Mouse (Mus musculus) cerebellum, postnatal 4 days (tissue): Measurements from ENCODE around the gene Ceacam16.

Experiments used
- DNase-seq, 2 experiments: peaks; one replicate each; pipeline ENCODE4 v3.0.0; 2022; ENCODE audit warnings: low spot score in 2 of 2, mixed read lengths in 1 of 2

The Ceacam16 gene

DNA sequence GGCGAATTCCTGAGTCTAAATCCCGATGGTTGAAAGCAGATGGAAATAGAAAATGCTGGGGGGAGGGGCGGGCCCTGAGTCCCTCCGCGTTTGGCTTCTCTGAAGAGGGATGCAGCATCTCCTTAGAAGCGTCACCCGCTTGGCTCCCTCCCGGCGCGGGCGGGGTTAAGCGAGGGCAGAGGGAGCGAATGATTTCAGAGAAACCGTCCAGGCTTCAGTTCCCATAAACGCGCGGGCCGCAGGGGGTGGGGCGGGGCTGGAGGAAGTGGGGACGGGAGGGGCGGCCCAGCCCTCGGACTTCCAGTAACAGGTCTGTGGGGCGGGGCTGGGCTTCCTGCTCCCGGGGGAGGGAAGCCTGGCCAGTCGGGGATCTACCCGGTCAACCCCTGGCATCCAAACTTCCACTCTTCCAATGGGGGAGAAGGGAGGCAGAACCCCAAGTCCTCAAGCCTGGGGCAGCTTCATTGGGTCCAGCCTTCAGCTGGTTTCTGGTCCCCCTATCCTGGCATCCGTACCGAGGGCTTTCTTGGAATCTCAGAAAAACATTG, 44.8 kb downstream of the Ceacam16 start:
- peak in 1 of 2 experiments; percentile 31 for DNase-seq

DNA sequence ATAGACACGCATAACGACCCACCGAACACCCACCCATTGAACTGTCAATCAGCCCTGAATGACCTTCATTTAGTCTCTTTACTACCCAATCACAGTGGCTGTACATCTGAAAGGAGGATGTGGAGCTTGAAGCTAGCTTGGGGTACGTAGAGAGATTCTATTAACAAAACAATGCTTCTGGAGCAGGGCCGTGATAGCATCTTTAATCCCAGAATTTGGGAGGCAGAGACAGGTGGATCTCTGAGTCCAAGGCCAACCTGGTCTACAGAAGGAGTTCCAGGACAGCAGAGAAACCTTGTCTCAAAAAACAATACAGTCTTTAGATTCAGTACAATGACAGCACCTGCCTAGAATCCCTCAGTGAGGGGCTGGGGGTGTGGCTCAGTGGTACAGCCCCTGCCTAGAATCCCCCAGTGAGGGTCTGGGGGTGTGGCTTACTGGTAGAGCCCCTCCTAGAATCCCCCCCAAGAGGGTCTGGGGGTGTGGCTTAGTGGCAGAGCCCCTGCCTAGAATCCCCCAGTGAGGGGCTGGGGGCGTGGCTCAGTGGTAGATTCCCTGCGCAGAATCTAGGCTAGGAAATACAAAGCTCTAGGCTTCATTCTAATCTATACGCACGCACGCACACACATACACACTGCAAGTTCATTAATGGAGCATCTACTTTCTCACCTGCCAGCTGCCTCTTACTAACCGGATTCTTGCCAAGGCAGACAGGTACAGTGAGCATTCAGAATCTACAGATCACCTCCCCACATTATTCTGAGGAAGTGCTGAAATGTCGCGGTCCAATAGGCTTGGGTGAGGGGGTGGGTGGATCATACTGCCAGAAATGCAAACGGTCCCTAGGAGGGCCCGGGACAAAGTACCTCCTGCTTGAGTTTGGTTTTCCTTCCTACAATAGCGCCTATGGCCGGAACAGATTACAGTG, 45.5 kb downstream of the Ceacam16 start:
- no peak for DNase-seq

DNA sequence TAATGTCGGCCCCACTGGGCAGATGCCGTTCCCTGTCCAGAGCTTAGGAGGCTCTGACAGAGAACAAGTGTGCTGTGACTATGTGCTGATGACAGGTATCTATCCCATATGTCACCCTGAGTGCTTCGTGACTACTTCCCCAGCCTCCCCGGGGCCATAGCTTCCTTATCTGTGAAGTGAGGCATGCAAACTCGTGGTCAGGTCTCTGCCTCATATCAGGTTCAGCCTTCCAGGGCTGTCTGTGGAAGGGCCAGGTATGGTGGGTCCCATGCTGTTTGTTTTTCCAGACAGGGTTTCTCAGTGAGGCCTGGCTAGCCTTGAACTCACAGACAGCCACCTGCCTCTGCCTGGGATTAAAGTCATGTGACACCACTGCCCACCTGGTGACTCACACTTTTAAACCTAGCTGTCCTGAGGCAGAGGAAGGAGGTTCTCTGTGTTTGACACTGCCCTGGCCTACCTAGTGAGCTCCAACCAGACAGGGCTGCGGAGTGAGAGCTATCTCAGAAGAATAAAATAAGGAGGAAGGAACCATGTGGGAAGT, 47.4 kb downstream of the Ceacam16 start:
- DNase-seq: no peak

DNA sequence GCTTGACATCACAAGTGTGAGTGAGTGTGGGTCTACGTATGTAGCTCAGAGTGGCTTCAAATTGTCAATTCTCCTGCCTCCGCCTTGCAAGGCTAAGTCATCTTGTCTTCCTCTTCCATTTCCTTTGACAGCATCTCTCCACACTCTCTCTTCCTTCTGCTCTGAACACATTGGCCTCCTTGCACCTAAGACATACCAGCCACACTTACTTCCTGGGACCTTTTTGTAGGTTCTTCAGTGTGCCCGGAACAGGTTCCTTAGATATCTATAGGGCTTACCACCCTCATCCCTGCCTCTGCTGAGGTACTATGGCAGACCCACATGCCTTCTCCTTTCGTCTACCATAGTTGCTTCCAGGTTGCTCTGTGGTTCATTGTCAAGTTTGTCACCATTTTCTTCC, 47.9 kb downstream of the Ceacam16 start:
- no peak for DNase-seq

DNA sequence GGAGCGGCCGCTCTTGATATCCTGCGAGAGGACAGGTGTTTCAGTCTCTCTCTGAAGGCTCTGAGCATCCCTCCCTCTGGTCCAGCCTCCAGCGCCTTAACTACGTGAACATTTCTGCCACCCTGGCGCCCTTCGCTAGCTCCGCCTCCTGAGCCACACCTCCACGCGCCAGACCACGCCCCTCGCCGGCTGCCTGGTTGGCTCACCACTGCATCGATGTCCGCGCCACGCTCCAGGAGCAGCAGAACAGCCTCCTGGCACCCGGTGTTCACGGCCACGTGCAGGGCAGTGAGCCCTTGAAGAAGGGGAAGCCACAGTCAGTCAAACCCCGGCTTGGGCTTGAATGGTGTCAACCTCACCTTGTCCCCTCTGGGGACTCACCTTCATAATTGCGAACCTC, 50.0 kb downstream of the Ceacam16 start:
- DNase-seq: peak in 1 of 2 experiments; percentile 43

DNA sequence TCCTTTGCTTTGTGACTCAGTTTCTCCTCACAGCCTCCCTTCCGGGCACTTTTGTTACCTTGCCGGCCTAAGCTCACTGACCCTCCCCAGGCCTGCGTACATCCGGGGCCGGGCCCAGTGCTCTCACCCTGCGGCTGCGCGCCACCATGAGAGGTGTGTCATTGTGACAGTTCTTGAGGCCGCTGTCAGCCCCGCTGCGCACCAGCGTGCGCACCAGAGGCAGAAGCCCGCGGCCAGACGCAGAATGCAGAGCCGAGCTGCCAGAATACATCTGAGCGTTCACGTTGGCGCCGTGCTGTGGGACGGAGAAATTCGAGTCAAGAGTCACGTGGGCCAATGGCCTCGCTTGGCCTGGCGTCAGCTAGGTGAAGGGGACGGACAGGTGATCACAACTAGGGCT, 51.7 kb downstream of the Ceacam16 start:
- peak in 1 of 2 experiments; percentile 13 for DNase-seq

DNA sequence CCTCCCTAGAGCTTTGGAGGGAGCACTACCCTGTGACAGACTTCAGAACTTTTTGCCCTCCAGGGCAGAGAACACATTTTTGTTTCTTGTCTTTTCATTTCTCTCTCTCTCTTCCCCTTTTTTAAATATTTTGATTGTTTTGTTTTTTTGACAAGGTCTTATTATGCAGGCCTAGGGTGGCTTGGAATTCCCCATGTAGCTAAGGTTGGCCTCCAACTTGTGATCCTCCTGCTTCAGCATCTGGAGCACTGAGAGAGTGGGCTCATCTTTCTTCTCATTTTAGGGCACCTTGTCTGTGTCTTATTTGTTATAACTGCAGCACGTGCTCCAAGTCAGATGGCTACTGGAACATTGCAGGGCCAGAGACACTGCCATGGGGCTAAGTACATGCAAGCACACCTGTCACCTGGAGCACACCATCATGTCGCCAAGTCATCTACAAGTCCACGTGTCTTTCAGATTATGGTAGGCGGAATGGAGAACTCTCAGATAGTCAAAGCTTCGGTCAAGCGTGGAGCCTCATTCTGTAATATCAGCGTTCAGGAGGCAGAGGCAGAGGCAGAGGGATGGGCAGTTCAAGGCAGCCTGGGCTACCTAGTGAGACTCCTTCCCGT, 54.6 kb downstream of the Ceacam16 start:
- no peak for DNase-seq

DNA sequence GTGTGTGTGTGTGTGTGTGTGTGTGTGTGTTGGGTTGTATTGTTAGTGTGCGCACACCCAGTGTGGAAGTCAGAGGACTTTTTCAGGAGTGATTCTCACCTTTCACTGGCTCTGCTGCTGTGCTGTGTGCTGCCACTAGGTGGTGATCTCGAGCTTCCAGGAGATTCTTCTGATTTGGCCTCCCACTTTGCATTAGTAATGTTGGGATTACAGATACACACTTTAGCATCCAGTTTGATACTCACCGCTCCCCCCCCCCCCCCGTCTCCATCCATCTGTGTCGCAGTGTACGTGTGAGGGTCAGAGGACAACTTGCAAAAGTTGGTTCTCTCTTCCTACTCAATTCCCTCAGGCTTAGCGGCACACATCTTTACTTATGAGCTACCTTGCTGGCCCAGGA, 58.1 kb downstream of the Ceacam16 start:
- peak; percentile 53 to 74 for DNase-seq
